Mouse (Mus musculus): ENCODE measurements around the gene Mia3. TPM values are rescaled to one million over a fixed set of nuclear protein-coding genes. Genes with fewer than 3 reads are reported as not detected.

Mia3 gene
- polyA plus RNA-seq, 1 experiment from 2014 or later: 60.5 TPM

- no peak overlapping the region for H3K4me2 ChIP-seq
- H3K27me3 ChIP-seq (replicated peaks): peaks cover 4% of the 10 kb centered on the region; the same call in 1 of the 2 replicates
- WGBS: 60% methylated on average over 4 of the region's 4 CpGs
- H3K27ac ChIP-seq (replicated peaks): no peak overlapping the region
- H3K9me3 ChIP-seq: no peaks in the 10 kb centered on the region
- H3K36me3 ChIP-seq: no peaks in the 10 kb centered on the region
- H3K9ac ChIP-seq: no peak overlapping the region
- no peak for ATAC-seq (ENCODE audit: extremely low read depth, insufficient number of reproducible peaks, low FRiP score, low TSS enrichment)
- H3K4me1 ChIP-seq: no peaks in the 10 kb centered on the region
- no peak overlapping the region for H3K4me3 ChIP-seq
Measured at GRCm38 (mm10) chr1:183377045-183377444, 7.7 kb upstream of the Mia3 start.

GRCm38 (mm10) chr1:183374728-183375127, 5.4 kb upstream of the Mia3 start:
- no peak overlapping the region for H3K4me3 ChIP-seq
- H3K27me3 ChIP-seq (replicated peaks): peaks cover 6% of the 10 kb centered on the region
- ATAC-seq (ENCODE audit: extremely low read depth, insufficient number of reproducible peaks, low FRiP score, low TSS enrichment): no peak
- H3K4me1 ChIP-seq: 0 out of 2 replicates have a peak, but pooled peaks cover 4% of the 10 kb centered on the region
- no peak overlapping the region for H3K4me2 ChIP-seq
- H3K9me3 ChIP-seq: no peaks in the 10 kb centered on the region
- H3K36me3 ChIP-seq: no peaks in the 10 kb centered on the region
- H3K27ac ChIP-seq (replicated peaks): no peak overlapping the region
- WGBS: 67% methylated on average over 5 of the region's 5 CpGs
- no peak overlapping the region for H3K9ac ChIP-seq

DNA sequence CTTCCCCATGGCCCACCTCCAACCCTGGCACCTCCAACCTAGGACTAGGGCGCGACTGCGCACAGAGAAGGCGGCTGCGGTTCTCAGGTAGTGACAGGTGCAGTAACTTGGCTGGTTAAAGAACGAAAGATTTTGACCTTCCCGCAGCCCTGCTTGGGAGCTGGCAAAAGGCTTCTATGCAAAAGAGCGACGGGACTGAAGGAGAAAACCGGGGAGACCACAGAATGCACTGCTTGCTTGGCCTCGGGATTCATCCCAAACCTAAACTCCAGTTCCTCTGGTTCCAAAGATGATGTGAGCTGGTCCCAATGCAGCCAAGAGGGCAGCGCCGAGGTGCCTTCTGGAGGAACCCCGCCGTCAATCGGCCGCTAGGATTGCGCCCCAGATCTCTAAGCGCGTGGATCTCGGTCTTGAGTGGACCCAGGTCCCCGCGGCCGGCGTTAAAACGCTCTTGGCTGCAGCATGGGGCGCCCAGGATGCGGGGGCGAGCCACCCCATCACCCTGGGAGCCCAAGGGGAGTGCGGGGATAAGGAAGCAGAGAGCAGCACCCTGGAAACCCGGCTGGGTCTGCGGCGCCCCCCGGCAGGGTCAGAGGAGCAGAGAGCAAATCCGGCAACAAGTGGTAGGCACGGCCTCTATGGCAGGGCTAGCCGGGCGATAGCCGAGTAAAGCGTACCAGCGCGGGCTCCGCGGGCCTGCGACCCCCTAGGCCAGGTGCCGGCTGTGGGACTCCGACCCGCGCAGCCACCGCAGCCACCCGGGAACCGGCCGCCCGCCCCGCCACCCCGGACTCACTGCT, 552 bp downstream of the Mia3 start:
- H3K36me3 ChIP-seq: peaks cover 18% of the 10 kb centered on the region
- WGBS: 1% methylated on average over 55 of the region's 56 CpGs
- H3K4me3 ChIP-seq: peak overlapping the region; percentile 97
- H3K9me3 ChIP-seq: no peaks in the 10 kb centered on the region
- H3K4me2 ChIP-seq: peak overlapping the region; percentile 95
- peaks cover 19% of the 10 kb centered on the region for H3K4me1 ChIP-seq
- H3K27ac ChIP-seq (replicated peaks): peak overlapping the region; percentile 67
- H3K27me3 ChIP-seq (replicated peaks): peaks cover 6% of the 10 kb centered on the region
- peak overlapping the region; percentile 97 for H3K9ac ChIP-seq
- no peak; the same call in 1 of the 2 replicates for ATAC-seq (ENCODE audit: extremely low read depth, insufficient number of reproducible peaks, low FRiP score, low TSS enrichment)

DNA sequence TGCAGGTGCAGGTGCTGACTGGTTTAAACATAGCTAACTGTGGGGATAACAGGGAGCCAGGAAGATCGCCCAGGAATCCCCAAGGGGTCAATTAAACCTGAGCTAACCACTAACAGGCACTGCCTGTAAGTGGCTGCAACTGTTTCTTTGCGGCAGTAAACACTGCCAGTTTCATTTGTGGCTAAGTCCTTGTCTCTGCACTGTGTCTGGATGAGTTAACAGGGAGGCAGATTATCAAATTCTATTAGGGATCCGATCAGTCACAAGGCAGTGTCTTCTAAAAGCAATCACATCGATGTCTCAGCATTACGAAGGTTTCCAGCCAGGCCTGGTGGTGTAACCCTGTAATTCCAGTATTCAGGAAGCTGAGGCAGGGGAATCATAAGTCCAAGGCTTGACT, 3.0 kb downstream of the Mia3 start:
- Histone ChIP-seq H3K9ac (no peak overlapping the region), H3K9me3 (no peaks in the 10 kb centered on the region), H3K27me3 (replicated peaks) (no peaks in the 10 kb centered on the region), H3K4me2 (no peak overlapping the region), H3K4me1 (peaks cover 19% of the 10 kb centered on the region), H3K4me3 (no peak overlapping the region), H3K27ac (replicated peaks) (no peak overlapping the region), H3K36me3 (peaks cover 40% of the 10 kb centered on the region)
- WGBS: 82% methylated on average over 5 of the region's 5 CpGs
- no peak for ATAC-seq (ENCODE audit: extremely low read depth, insufficient number of reproducible peaks, low FRiP score, low TSS enrichment)

- ATAC-seq (ENCODE audit: extremely low read depth, insufficient number of reproducible peaks, low FRiP score, low TSS enrichment): no peak
- WGBS: 83% methylated on average over 5 of the region's 5 CpGs
- H3K4me2 ChIP-seq: no peak overlapping the region
- H3K36me3 ChIP-seq: peaks cover 66% of the 10 kb centered on the region
- H3K4me1 ChIP-seq: peaks cover 14% of the 10 kb centered on the region
- H3K9ac ChIP-seq: no peak overlapping the region
- no peaks in the 10 kb centered on the region for H3K9me3 ChIP-seq
- H3K4me3 ChIP-seq: no peak overlapping the region
- H3K27me3 ChIP-seq (replicated peaks): no peaks in the 10 kb centered on the region
- H3K27ac ChIP-seq (replicated peaks): no peak overlapping the region
Measured at GRCm38 (mm10) chr1:183363577-183363867, 5.8 kb downstream of the Mia3 start.

- Histone ChIP-seq H3K4me1 (peaks cover 8% of the 10 kb centered on the region), H3K4me2 (no peak overlapping the region), H3K9me3 (no peaks in the 10 kb centered on the region), H3K4me3 (no peak overlapping the region), H3K27ac (replicated peaks) (no peak overlapping the region), H3K9ac (no peak overlapping the region), H3K36me3 (peaks cover 72% of the 10 kb centered on the region), H3K27me3 (replicated peaks) (no peaks in the 10 kb centered on the region)
- no peak for ATAC-seq (ENCODE audit: extremely low read depth, insufficient number of reproducible peaks, low FRiP score, low TSS enrichment)
- 74% methylated on average over 14 of the region's 14 CpGs for WGBS
Measured at GRCm38 (mm10) chr1:183362729-183363576, 6.4 kb downstream of the Mia3 start.

- WGBS: 83% methylated on average over 5 of the region's 5 CpGs
- H3K36me3 ChIP-seq: peaks cover 78% of the 10 kb centered on the region
- H3K4me2 ChIP-seq: no peak overlapping the region
- peaks cover 2% of the 10 kb centered on the region; the same call in 1 of the 2 replicates for H3K4me1 ChIP-seq
- H3K27ac ChIP-seq (replicated peaks): no peak overlapping the region
- no peak overlapping the region for H3K9ac ChIP-seq
- H3K9me3 ChIP-seq: no peaks in the 10 kb centered on the region
- H3K27me3 ChIP-seq (replicated peaks): no peaks in the 10 kb centered on the region
- H3K4me3 ChIP-seq: no peak overlapping the region
- no peak for ATAC-seq (ENCODE audit: extremely low read depth, insufficient number of reproducible peaks, low FRiP score, low TSS enrichment)
Measured at GRCm38 (mm10) chr1:183362301-183362700, 7.1 kb downstream of the Mia3 start.

DNA sequence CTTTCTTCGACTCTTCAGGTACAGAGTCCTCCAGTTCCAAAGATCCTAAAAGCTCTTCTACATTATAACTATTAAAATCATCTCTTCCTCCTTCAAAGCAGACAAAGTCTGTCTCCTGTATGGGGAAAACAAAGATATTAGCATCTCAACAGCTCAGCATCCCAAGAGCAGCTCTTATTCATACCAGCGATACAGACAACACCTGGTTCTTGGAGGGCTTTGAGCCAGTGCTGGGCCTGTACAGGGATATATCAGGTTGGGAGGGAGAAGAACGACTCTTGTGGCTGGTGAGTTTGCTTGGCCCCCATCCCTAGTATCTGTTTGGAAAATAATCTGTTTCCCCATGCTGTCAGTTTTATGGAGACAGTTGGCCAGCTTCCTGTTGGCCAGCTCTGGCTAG, 10.5 kb downstream of the Mia3 start:
- ATAC-seq (ENCODE audit: extremely low read depth, insufficient number of reproducible peaks, low FRiP score, low TSS enrichment): no peak
- Histone ChIP-seq H3K27me3 (replicated peaks) (no peaks in the 10 kb centered on the region), H3K9me3 (no peaks in the 10 kb centered on the region), H3K36me3 (peaks cover 89% of the 10 kb centered on the region), H3K27ac (replicated peaks) (no peak overlapping the region), H3K9ac (no peak overlapping the region), H3K4me3 (no peak overlapping the region), H3K4me2 (no peak overlapping the region), H3K4me1 (no peaks in the 10 kb centered on the region)
- WGBS: 89% methylated on average over 3 of the region's 3 CpGs

DNA sequence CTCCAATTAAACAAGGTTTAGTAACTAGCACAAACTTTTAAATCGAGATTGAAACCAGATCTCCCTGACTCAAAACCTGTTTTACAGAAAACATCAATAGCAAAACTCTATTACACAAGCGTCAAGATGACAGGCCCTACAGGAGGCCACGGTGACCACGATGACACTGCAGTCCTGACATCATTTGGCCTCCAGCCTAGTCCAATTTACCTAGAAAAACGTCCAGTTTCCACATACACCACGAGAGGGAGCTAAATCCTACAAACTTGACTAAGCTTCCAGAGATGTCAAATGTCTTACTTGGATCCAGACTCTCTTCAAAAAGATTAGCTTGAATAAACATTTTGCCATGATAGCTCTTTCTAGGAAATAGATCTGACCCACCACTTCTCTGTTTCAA, 19.5 kb downstream of the Mia3 start:
- no peak for ATAC-seq (ENCODE audit: extremely low read depth, insufficient number of reproducible peaks, low FRiP score, low TSS enrichment)
- no peaks in the 10 kb centered on the region for H3K9me3 ChIP-seq
- H3K4me2 ChIP-seq: no peak overlapping the region
- no peaks in the 10 kb centered on the region for H3K27me3 ChIP-seq (replicated peaks)
- peaks cover 11% of the 10 kb centered on the region for H3K4me1 ChIP-seq
- H3K36me3 ChIP-seq: peaks cover 69% of the 10 kb centered on the region
- 20% methylated on average over 6 of the region's 6 CpGs for WGBS
- H3K9ac ChIP-seq: no peak overlapping the region
- no peak overlapping the region for H3K27ac ChIP-seq (replicated peaks)
- H3K4me3 ChIP-seq: no peak overlapping the region

GRCm38 (mm10) chr1:183345817-183346195, 23.5 kb downstream of the Mia3 start:
- Histone ChIP-seq H3K9ac (peak overlapping the region; percentile 93), H3K4me3 (peak overlapping the region; percentile 79), H3K4me2 (peak overlapping the region; percentile 96), H3K9me3 (no peaks in the 10 kb centered on the region), H3K27me3 (replicated peaks) (no peaks in the 10 kb centered on the region), H3K27ac (replicated peaks) (peak overlapping the region; percentile 81), H3K4me1 (peaks cover 14% of the 10 kb centered on the region), H3K36me3 (peaks cover 51% of the 10 kb centered on the region)
- no peak for ATAC-seq (ENCODE audit: extremely low read depth, insufficient number of reproducible peaks, low FRiP score, low TSS enrichment)
- WGBS: 5% methylated on average over 10 of the region's 10 CpGs

DNA sequence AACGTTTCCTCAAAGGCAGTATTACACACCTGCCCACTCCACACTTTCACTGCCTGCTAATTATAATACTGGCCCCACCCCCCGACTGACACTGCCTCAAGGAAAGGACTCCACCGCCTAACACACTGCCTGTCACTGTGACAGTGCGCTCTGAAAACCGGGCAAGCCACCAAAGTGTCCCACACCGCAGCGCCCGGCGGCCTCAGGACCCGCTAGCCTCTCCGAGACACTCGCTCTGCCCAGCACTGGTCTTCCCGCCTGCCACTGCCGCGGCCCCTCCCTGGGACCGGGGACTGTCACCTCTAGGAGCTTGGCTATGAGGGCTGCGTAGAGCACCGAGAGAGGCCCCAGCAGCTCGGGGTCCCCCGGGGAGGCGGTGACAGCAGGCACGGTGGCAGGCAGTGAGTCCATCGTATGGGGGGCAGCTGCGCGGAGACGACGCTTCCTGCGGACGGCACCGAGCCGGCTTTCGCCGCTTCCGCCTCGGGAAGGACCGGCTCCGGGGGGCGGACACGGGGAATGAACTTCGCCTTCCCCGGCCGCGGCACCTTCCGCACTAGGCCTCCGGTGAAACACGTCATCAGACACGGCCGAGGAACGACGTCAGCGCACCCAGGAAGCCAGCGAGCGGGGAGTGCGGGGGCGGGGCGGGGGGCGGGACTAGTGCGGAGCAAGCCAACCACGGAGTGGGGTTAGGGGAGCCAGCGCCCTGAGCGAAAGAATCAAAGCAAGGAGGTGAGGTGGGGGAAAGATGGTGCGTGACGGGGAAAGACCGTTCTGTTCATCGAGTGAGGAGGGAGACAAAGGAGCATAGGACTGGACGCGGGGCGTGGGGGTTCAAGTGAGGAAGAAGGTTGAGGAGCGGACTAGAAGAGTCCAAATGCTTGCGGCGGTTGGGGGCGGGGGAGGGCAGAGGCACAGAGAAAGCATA, 24.2 kb downstream of the Mia3 start:
- H3K9me3 ChIP-seq: no peaks in the 10 kb centered on the region
- under 1% methylated on average over 72 of the region's 72 CpGs for WGBS
- peak overlapping the region; percentile 93 for H3K9ac ChIP-seq
- no peaks in the 10 kb centered on the region for H3K27me3 ChIP-seq (replicated peaks)
- H3K4me1 ChIP-seq: peaks cover 14% of the 10 kb centered on the region
- H3K4me3 ChIP-seq: peak overlapping the region; percentile 79
- H3K27ac ChIP-seq (replicated peaks): peak overlapping the region; percentile 81
- peak overlapping the region; percentile 96 for H3K4me2 ChIP-seq
- H3K36me3 ChIP-seq: peaks cover 51% of the 10 kb centered on the region
- ATAC-seq (ENCODE audit: extremely low read depth, insufficient number of reproducible peaks, low FRiP score, low TSS enrichment): peak; percentile 99

Data from heart, embryonic 13.5 days (tissue).